Mouse (Mus musculus) monocyte, adult 5-6 weeks (primary cell): ENCODE measurements around the gene Gm10447. TPM values are rescaled to one million over a fixed set of nuclear protein-coding genes. Genes with fewer than 3 reads are reported as not detected.
A peak's percentile ranks its signal among the peaks of the same experiment; 100 is the strongest.

Source experiments
- ATAC-seq: fragments of 153-309, 156-312 bp; replicated peaks from 2 replicates; pipeline ENCODE4 v1.8.0; 2017; ENCODE audit warnings: mild to moderate bottlenecking; ENCODE audit not compliant: low TSS enrichment, insufficient number of reproducible peaks, severe bottlenecking, poor library complexity, low FRiP score
- total RNA-seq: library from RNA; stranded (forward); fragments of 200-1000, 200-491, 200-594 nt; gene quantifications from 3 replicates; pipeline ENCODE4 v1.2.3, GENCODE M21; 2017

The Gm10447 gene
- total RNA-seq, 1 experiment from 2014 or later: not detected

DNA sequence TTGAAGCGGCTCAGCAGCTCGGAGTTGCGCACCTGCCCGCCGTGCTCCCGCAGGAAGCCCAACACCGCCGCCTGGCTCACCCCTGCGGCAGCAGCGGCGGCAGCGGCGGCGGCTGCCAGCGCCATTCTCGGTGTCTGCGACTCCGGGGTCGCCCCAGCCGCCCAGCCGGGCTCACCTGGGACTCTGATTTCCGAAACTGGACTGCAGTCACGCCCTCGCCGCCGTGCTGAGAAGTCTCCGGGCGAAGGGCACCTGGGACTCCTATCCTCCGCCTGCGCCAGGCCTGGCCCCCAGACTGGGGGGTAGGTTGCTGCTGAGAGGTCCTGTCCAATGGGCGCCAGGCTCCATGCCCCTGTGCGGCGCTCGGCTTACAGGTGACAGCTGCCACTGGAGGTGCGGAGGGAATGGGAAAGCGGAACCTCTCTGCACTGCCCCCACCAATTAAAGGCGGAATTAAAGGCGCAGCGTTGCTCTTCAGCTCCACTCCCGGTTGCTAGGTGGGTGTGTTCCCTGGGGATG lies 22.9 kb upstream of the Gm10447 start, which contains the start of the genes Gm9945 and Sowaha:
Gene Gm9945 (plus strand): TSS at position 384 of the 519 bp plus-strand sequence.
Gene Sowaha (minus strand): TSS at position 492 of the 519 bp plus-strand sequence.
- ATAC-seq: no peak

DNA sequence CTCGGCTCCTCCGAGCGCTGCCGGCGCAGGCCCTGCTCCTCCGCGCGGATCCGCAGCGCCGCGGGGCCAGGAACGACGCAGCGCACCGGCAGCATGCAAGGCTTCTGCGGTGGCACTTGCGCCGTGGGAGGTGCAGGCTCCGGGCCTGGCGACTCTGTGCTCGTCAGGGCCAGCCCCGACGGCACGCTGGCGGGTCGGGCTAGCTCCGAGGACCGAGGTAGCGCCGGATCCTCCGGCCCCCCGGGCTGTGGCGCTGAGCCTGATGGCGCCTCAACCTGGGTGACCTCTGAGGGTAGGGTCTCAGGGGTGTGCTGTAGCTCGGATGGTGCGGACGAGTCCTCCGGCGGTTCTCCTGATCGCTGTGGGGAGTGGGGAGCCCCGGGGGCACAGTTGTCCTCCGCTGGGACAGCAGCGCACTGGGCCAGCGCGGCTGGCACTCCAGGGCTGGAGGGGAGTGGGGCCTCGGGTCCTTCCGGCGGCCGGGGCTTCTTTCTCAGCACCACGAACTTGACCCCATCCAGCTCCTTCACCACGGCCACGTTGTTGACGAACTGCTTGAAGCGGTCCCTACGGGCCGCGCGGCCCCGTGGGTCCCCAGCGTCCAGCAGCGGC lies 22.4 kb upstream of the Gm10447 start:
- no peak for ATAC-seq

GRCm38 (mm10) chr11:53478383-53479170 lies 21.7 kb upstream of the Gm10447 start:
- ATAC-seq: no peak

DNA sequence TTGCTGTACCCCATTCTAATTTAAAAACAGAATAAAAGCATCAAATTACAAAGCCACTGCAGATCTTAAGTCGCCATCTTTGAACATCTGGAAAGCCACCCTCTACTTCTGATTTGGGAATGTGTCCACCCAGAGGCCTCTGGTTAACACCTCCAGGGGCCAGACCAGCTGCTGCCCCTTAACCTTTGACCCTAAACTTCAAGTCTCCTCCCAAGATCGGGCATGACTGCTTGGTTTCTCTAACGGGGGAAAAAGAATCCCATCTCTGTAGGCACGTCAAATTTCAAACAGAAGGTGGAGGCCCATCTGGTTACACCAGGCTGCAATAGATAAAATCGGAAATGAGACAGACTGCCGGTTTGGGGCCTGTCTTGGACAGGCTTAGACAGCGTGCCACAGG lies 20.9 kb upstream of the Gm10447 start:
- ATAC-seq: no peak

- ATAC-seq: no peak
Observed at GRCm38 (mm10) chr11:53475620-53476019, 18.7 kb upstream of the Gm10447 start.

DNA sequence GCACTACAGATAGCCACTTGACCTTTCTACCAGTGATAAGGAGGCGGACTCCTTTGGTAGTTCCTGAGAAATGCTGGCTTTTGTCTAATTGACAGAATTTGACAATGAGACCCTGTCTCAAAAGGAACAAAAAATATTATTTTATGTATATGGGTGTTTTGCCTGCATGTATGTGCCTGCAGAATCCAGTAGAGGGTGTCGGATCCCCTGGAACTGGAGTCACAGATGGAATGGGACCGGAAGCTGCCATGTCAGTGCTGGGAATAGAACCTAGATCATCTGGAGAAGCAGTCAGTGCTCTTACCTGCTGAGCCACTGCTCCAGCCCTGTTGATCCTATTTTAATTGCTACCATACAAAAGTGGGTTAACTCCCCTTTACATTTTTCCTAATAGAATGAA lies 15.8 kb upstream of the Gm10447 start:
- no peak for ATAC-seq

DNA sequence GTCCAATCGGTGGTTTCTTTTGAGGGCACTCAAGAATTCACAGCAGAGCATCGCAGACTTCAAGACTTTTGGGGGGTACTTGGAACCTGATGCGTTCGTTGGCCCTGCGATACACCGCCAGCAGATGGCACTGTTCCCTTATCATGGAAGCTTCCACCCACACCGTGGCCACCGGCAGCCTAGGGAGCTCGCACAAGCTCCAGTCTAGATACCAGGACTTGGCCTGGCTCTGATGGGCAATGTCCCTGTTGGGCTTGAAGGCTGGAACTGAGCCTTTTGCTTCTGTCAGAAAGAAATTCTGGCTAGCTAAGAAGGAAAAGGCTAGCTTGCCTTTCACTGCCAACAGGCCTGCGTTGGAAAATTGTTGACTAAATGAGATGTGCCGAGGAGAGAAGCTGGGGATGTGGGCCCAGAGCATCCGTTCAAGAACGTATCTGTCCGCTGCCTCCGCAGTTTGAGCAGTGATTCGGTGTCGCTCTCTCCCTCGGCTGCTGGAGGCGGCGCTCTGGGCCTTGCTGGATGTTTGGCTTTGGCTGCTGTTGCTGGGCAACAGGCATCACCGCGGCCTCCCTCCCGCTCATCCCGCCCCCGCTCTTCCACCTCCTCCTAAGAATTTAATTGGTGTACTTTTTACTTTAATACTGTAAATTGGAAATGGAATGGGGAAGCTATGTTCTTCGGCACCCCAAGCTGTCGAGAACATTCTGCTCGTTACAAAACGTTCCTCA lies 13.2 kb upstream of the Gm10447 start, which contains the start of gene Gm9837:
Gene Gm9837 (minus strand): TSS at position 512 of the 728 bp plus-strand sequence.
- ATAC-seq: peak; percentile 71; the same call in 1 of the 2 replicates

GRCm38 (mm10) chr11:53469294-53469967 lies 12.5 kb upstream of the Gm10447 start:
- no peak for ATAC-seq

DNA sequence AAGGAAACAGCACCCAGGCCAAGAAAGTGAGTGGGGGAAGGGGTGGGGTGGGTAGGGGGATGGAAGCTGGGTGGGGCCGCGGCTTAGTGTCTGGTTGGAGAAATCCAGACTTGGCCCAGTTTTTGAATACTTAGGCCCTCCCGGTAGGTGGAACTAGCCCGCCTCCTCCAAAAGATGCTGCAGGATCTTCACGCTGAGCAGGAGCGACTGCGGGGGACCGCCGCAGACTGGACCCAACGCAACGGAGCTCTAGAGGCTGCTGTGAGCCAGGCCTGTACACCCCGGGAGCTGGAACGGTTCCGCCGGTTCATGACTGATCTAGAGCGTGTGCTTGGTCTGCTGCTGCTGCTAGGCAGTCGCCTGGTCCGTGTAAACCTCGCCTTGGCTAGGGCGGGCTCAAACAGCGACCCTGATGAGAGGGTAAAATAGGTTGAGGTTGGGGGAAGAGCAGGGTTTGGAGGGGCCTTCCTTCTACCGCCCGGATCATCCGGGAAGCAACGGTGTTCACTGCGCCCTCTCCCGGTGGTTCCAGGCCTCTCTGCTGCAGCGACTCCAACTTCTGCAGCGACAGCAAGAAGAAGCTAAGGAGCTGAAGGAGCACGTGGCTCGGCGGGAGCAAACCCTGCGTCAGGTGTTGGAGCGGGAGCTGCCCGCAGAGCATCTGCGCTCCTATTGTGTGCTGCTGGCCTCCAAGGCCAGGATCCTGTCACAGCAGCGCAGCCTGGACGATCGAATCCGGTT lies 9.5 kb upstream of the Gm10447 start:
- 0 out of 2 replicates have a peak, but pooled peaks have one; percentile 24 for ATAC-seq

- ATAC-seq: no peak
Observed at GRCm38 (mm10) chr11:53463551-53464424, 6.9 kb upstream of the Gm10447 start.

DNA sequence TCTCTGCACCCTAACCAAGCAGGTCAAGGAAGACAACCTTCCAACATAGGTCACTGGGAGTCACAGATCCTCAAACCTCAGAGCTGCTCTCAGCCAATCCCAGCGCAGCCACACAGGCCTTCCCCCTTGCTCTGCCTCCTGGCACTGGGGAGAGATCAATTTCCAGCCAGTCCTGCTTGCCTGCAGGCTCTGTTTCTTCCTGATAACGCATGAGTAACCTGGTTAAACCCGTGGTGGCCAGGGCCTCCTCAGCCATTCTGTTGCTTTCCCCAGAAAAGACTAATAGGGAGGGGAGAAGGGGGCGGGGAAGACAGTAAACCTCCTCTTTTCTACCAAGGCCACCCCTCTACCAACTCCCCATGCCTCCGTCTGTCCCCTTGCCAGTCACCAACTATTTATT lies 4.8 kb upstream of the Gm10447 start:
- no peak for ATAC-seq

- no peak for ATAC-seq
Observed at GRCm38 (mm10) chr11:53460192-53460591, 3.3 kb upstream of the Gm10447 start.

DNA sequence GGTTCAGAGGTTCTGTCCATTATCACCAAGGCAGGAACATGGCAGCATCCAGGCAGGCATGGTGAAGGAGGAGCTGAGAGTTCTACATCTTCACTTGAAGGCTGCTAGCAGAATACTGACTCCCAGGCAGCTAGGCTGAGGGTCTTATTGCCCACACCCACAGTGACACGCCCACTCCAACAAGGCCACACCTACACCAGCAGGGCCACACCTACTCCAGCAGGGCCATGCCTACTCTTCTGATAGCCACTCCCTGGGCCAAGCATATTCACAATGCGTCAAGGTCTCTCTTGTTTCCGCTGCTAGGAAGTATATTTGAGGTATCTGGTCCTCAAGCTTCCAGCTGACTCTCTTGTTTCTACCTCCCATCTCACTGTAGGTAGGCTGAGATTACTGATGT lies 2.1 kb upstream of the Gm10447 start:
- no peak for ATAC-seq

GRCm38 (mm10) chr11:53457372-53457954 lies 553 bp upstream of the Gm10447 start:
- ATAC-seq: no peak

DNA sequence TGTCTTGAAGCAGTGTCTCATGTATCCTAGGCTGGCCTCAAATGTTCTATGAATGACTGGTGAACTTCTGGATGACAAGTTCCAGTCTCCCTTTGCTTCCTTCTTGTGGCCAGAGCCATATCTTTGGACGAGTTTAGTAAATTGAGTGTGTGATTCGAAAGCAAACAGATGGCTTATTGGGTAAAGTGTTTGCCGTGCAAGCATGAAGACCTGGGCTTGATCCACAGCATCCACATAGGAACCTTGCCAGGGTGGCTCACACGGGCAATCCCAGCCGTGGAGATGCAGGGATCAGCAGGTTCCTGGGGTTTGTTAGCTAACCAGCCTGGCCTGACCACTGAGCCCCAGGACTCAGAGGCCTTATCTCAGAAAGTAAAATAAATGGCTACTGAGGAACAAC lies 3.9 kb downstream of the Gm10447 start:
- no peak for ATAC-seq

- no peak for ATAC-seq
Observed at GRCm38 (mm10) chr11:53452396-53452795, 4.5 kb downstream of the Gm10447 start.

DNA sequence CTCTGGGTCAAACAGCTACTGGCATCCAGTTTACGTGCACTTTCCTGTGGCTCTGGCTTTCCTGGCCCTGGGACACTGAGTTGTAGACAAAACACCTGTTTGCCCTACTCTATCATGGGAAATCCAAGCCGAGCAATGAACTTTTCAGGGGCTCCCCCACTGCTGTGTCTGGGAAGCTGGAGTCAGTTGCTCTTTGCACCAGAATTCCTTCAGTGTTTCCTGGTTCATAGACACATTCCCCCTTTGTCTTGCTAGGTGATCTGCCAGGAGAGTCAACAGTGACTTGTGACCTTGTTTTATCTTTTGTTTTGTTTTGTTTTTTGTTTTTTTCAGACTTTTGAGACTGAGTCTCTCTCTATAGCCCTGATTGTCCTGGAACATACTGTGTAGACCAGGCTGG lies 5.5 kb downstream of the Gm10447 start:
- no peak for ATAC-seq
